ENCODE assay signal across 9 mouse cellular contexts in genomic region chr15:10313522-10314455, GRCm38 (mm10). TPM values are rescaled to one million over a fixed set of nuclear protein-coding genes. Genes with fewer than 3 reads are reported as not detected.
DNase-seq lines count a peak whose midpoint lies in the region; ATAC-seq and TF ChIP-seq lines count a peak whose summit lies in the region.
"Had no signal": no experiment of that assay in that cellular context is flagged by ENCODE, and none has a peak within 500 bp of the region (broad histone marks: within the 10 kb centered on the region; RNA-seq: fewer than 3 reads in every experiment).

No protein-coding gene starts in this region.

- TF ChIP-seq EP300 in MEL (IDR thresholded peaks at IDR 0.05; ENCODE audit: low read depth in 1 of 2, low read length in 2 of 2): no peak

- WGBS in midbrain, embryonic 12.5 days: 59% methylated on average over 7 of the region's 7 CpGs

- H3K27me3 ChIP-seq in MEL (ENCODE audit: control insufficient read depth in 1 of 2, insufficient read depth in 2 of 2, low read length in 2 of 2): peaks cover 0 to 1% of the 10 kb centered on the region in 2 experiments; a peak in 1 of 4 replicates
- no peaks in the 10 kb centered on the region for H3K27me3 ChIP-seq in midbrain, embryonic 12.5 days
- H3K27me3 ChIP-seq: limb, embryonic 15.5 days had no signal

- H3K9me3 ChIP-seq in MEL (replicated peaks; ENCODE audit: insufficient read depth, low read length): no peaks in the 10 kb centered on the region
- no peaks in the 10 kb centered on the region for H3K9me3 ChIP-seq in midbrain, embryonic 12.5 days
- H3K9me3 ChIP-seq: limb, embryonic 15.5 days had no signal

- H3K36me3 ChIP-seq in MEL (ENCODE audit: control insufficient read depth in 1 of 2, insufficient read depth in 2 of 2, low read length in 2 of 2): no peaks in the 10 kb centered on the region
- no peaks in the 10 kb centered on the region for H3K36me3 ChIP-seq in midbrain, embryonic 12.5 days
- H3K36me3 ChIP-seq: limb, embryonic 15.5 days had no signal

- H3K79me2 ChIP-seq in MEL (ENCODE audit: control insufficient read depth, insufficient read depth, low read length, poor library complexity): no peaks in the 10 kb centered on the region

- no peak overlapping the region for H3K4me2 ChIP-seq in midbrain, embryonic 12.5 days (replicated peaks)
- H3K4me2 ChIP-seq: limb, embryonic 15.5 days had no signal

- H3K27ac ChIP-seq in MEL (ENCODE audit: control insufficient read depth, low read depth, low read length): no peak overlapping the region
- no peak overlapping the region for H3K27ac ChIP-seq in midbrain, embryonic 12.5 days (replicated peaks)
- H3K27ac ChIP-seq: limb, embryonic 15.5 days had no signal

- H3K4me1 ChIP-seq in MEL (ENCODE audit: control insufficient read depth in 1 of 2, insufficient read depth in 2 of 2, low read length in 2 of 2): no peaks in the 10 kb centered on the region
- no peaks in the 10 kb centered on the region for H3K4me1 ChIP-seq in midbrain, embryonic 12.5 days
- H3K4me1 ChIP-seq: limb, embryonic 15.5 days had no signal

- peak; percentile 71 for TF ChIP-seq RAD21 in MEL (IDR thresholded peaks at IDR 0.05; ENCODE audit: low read depth, low read length)

- H3K9ac ChIP-seq in MEL (ENCODE audit: control insufficient read depth, low read depth, low read length, poor library complexity, severe bottlenecking): no peak overlapping the region
- H3K9ac ChIP-seq in midbrain, embryonic 12.5 days (replicated peaks): no peak overlapping the region
- H3K9ac ChIP-seq: limb, embryonic 15.5 days had no signal

- peak; percentile 40 to 66 (median 49); a peak in 5 of 6 replicates for TF ChIP-seq CTCF in MEL (IDR thresholded peaks at IDR 0.05 in 2 of 3, conservative IDR thresholded peaks at IDR 0.05 in 1 of 3; ENCODE audit: control insufficient read depth in 1 of 3, insufficient read depth in 1 of 3, low read depth in 2 of 3, low read length in 3 of 3, poor library complexity in 1 of 3, severe bottlenecking in 1 of 3)

- DNase-seq in CD4-positive, CD25-positive, alpha-beta regulatory T cell, adult 2 months (ENCODE audit: low read depth, low spot score): peak; percentile 66
- DNase-seq in MEL (ENCODE audit: low read depth, low spot score): peak; percentile 46
- DNase-seq in cerebellum, postnatal 4 days (ENCODE audit: low spot score in 2 of 2): peak; percentile 22 to 59
- peak; percentile 73 to 81 for DNase-seq in heart, postnatal 10 days
- peak; percentile 59 for DNase-seq in layer of hippocampus, adult 9-10 months (ENCODE audit: low spot score)
- DNase-seq in spleen, postnatal 36 days (ENCODE audit: low spot score in 2 of 2): peak; percentile 12 to 37

- H3K4me3 ChIP-seq in MEL (ENCODE audit: control insufficient read depth in 1 of 2, insufficient read depth in 1 of 2, low read depth in 2 of 2, low read length in 2 of 2): no peak overlapping the region
- H3K4me3 ChIP-seq in midbrain, embryonic 12.5 days: no peak overlapping the region
- H3K4me3 ChIP-seq: limb, embryonic 15.5 days had no signal

- TF ChIP-seq POLR2A in MEL (IDR thresholded peaks at IDR 0.05; ENCODE audit: control insufficient read depth in 1 of 2, insufficient read depth in 1 of 2, low read depth in 1 of 2, low read length in 2 of 2, poor library complexity in 1 of 2): no peak

- no peak for ATAC-seq in CD4-positive, CD25-positive, alpha-beta regulatory T cell, adult 4 months
- peak; percentile 60; the same call in 1 of the 2 replicates for ATAC-seq in midbrain, embryonic 12.5 days (ENCODE audit: low FRiP score, low read depth)

- intact Hi-C loops in heart, postnatal 10 days (cut with DNase I): loop anchor here (1.0 kb wide), 1 partner anchor 858 kb away; no protein-coding TSS in a partner anchor

TF ChIP-seq in MEL, 35 proteins besides CTCF, POLR2A, EP300 and RAD21:
- TF ChIP-seq RCOR1 (IDR thresholded peaks at IDR 0.05; ENCODE audit: low read depth, low read length) (no peak), ZC3H11A (IDR thresholded peaks at IDR 0.05; ENCODE audit: low read depth, low read length) (peak; percentile 50), GABPA (IDR thresholded peaks at IDR 0.05; ENCODE audit: low read depth, low read length) (no peak), TBP (IDR thresholded peaks at IDR 0.05; ENCODE audit: low read depth, low read length) (no peak), SMC3 (IDR thresholded peaks at IDR 0.05; ENCODE audit: low read depth, low read length) (peak; percentile 76), ELF1 (IDR thresholded peaks at IDR 0.05; ENCODE audit: low read depth, low read length) (no peak), MEF2A (IDR thresholded peaks at IDR 0.05; ENCODE audit: extremely low read depth, insufficient replicate concordance, low read depth, low read length, poor library complexity, severe bottlenecking) (no peak)

RNA-seq across cellular contexts. Expression of gene Gm21973, which starts 11.4 kb away (rescaled TPM):
- not detected for polyA plus RNA-seq in CD4-positive, CD25-positive, alpha-beta regulatory T cell, adult 4 months (2017; shearing (Covaris generic))
- not detected in 2 replicates for total RNA-seq in MEL (2012; rRNA removed)
- not detected for polyA plus RNA-seq in MEL (2012; ENCODE audit: insufficient read depth in 1 of 2, insufficient read length in 2 of 2, low read depth in 1 of 2, low replicate concordance in 2 of 2, missing spikeins in 1 of 2)
- not detected for total RNA-seq in heart, postnatal 10 days (2021)
- not detected in 2 replicates for polyA plus RNA-seq in midbrain, embryonic 12.5 days (2016; fragmentation: Nextera tagmentation; extraction: Ambion mirVana)
- polyA plus RNA-seq: limb, embryonic 15.5 days had no signal

RNA-seq across cellular contexts. Expression of gene Agxt2, which starts 44.5 kb away (rescaled TPM):
- polyA plus RNA-seq in CD4-positive, CD25-positive, alpha-beta regulatory T cell, adult 4 months (2017; shearing (Covaris generic)): not detected
- total RNA-seq in MEL (2012; rRNA removed): not detected in 2 replicates
- polyA plus RNA-seq in MEL (2012; ENCODE audit: insufficient read depth in 1 of 2, insufficient read length in 2 of 2, low read depth in 1 of 2, low replicate concordance in 2 of 2, missing spikeins in 1 of 2): not detected
- total RNA-seq in heart, postnatal 10 days (2021): not detected
- not detected in 2 replicates for polyA plus RNA-seq in midbrain, embryonic 12.5 days (2016; fragmentation: Nextera tagmentation; extraction: Ambion mirVana)
- polyA plus RNA-seq: limb, embryonic 15.5 days had no signal

Comparison
In these comparisons a context has a peak if more than half of its experiments do, and no peak if none do; other contexts are left out.
1. DNase-seq: peak in every context shown above with its lines; median percentile 77 in heart, postnatal 10 days; 66 in CD4-positive, CD25-positive, alpha-beta regulatory T cell, adult 2 months; 59 in layer of hippocampus, adult 9-10 months; 46 in MEL; 40 in cerebellum, postnatal 4 days; 24 in spleen, postnatal 36 days.